Mouse (Mus musculus): ENCODE results near the gene C3.

The C3 gene

DNA sequence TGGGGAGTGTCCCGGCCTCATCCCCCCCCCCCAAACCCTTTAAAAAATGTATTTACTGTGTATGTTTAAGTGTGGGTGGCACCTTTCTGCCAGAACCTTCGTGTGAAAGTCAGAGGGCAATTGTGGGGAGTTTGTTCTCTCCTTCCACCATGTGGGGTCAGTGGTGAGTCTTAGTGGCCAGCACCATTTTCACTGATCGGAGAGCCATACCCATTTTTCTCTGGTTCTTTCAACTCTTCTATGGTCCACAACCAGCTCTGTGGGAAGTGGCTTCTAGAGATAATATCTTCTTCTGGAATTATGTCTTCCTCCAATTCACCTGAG lies 8.1 kb downstream of the C3 start:
- peak in 1 of 2 experiments; percentile 42 for DNase-seq (ENCODE audit: low spot score in 2 of 2)

DNA sequence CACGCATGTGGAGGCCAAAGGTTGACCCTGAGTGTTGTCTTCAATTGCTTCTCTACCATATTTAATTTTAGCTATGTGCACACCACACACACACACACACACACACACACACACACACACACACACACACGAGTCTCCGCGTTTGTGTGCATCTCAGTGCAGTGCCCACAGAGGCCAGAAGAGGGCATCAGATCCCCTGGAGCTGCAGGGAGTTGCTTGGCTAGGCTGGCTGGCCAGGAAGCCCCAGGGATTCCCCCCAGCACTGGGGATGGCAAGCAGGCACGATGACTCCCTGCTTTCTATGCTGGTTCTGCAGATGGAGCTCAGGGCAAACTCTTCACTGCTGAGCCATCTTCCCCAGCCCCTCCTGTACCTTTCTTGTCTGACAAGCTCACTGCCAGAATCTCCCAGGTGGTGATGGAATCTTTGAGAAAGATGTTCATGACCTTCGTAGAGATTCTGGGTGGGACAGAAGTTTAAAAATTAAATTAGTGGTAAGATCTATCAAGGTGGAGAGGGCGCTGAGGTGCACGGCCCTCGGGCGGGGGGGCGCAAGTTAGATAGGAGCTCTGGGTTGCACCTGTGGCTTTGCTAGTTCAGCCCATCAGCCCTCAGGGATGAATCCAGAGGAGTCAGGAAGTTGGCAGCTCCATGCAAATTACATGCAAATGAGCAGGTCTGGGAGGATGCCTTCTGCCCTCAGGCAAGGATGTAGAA lies 8.6 kb downstream of the C3 start:
- peak; percentile 72 to 88 for DNase-seq (ENCODE audit: low spot score in 2 of 2)

DNA sequence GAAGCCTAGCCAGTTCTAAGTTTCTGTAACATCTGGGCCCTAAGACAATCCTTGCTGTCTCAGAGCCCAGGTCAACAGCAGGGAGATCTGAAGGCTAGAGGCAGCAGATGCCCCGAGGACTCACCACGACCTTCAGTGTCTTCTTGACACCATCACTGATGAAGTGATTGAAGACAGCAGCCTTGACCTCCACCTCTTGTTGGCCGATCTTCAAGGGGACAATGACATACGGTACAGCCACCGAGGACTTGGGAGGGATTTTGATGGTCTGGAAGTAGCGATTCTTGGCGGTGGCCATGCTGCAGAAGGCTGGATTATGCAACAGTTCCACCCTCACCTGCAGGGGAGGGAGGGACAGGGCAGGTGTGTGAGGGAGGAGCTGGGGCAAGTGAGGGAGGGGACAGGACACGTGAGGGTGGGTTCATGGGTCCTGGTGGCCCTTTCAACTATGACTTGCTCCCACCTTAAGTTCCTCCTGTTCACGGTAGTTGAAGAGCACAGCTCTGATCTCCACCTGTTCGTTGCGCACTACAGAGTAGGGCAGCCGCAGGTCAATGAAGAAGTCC lies 9.5 kb downstream of the C3 start:
- DNase-seq (ENCODE audit: low spot score in 2 of 2) = no peak

DNA sequence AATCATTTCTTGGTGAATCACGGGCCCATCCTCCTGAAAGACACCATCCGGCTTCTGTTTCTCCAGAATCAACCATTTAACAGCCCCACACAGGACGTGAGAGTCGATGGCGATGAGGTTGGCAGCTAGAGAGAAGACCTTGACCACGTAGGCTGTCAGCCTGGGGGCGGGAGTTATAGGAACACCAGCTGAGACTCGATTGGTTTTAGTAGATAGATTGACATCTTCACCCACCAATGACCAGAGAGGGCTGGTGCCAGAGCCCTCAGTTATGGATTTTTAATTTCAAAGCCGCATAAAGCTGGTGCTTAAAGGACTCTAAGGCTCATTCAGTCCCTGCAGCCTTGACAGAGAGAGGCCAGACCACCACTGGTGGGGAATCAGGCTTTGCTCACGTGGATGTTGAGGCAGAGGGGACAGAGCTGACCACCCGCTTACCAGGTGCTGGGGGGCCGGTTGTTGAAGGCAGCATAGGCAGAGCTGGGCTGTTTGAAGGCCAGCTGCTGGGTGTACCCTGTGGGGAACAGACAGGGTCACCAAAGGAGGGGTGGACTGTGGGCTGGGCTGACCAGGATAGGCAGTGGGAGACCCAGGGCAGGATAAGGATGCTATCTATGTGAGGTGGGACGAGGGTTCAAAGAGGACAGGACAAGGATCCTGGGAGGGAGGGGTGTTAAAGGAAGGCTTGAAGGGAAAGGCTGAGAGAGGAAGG lies 13.1 kb downstream of the C3 start:
- no peak for DNase-seq (ENCODE audit: low spot score in 2 of 2)

DNA sequence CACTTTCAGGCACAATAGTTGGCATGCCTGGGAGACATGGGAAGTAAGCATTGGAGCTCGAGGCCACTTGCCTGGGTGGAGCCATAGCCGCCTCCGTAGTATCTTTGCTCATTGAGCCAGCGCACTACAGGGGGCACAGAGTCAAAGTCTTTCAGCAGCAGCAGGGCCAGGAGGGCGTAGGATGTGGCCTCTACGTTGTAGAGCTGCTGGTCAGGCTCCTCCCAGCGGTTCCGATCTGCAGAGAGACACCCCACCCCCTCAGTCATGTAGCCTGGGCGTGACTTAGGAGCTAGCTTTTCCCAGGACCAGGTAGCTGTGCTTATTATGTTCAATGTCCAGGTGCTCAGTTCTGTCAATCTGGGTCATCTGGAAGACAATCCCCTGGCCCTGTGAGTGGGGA lies 16.4 kb downstream of the C3 start:
- no peak for DNase-seq (ENCODE audit: low spot score in 2 of 2)

DNA sequence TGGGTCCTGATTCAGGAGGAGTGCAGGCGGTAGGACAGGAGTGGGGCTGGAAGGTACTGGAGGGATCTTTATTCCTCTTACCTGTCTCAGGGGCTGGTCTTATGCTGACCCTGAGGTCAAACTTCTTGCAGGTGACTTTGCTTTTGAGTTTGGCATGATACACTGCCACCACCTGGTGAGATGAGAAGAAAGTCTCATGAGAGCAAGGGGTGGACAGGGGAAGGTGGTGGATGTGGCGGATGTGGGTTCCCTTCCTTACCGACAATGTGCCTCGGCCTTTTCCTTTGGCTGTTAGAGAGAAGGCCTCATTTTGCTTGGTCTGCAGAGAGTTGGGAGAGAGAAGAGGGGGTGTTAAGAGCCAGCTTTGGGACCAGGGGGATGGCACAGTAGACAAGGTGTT lies 18.6 kb downstream of the C3 start:
- DNase-seq (ENCODE audit: low spot score in 2 of 2) = no peak

DNA sequence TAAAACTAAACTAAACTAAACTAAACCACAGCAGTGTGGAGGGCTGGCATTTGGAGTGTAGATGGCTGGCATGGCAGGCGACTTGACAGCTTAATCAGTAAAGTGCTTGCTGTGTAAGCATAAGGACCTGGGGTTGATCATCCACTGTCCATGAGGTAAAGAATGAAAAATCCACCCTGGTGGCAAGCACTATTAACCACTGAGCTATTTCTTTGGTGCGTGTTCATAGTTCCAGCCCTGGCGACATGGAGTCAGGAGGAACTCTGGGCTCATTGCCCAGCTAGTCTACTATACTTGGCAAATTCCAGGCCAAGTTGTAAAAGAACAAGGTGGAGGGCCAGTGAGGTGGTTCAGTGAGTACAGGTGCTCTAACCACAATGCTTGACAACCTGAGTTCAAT lies 20.0 kb downstream of the C3 start:
- DNase-seq (ENCODE audit: low spot score in 2 of 2) = no peak

DNA sequence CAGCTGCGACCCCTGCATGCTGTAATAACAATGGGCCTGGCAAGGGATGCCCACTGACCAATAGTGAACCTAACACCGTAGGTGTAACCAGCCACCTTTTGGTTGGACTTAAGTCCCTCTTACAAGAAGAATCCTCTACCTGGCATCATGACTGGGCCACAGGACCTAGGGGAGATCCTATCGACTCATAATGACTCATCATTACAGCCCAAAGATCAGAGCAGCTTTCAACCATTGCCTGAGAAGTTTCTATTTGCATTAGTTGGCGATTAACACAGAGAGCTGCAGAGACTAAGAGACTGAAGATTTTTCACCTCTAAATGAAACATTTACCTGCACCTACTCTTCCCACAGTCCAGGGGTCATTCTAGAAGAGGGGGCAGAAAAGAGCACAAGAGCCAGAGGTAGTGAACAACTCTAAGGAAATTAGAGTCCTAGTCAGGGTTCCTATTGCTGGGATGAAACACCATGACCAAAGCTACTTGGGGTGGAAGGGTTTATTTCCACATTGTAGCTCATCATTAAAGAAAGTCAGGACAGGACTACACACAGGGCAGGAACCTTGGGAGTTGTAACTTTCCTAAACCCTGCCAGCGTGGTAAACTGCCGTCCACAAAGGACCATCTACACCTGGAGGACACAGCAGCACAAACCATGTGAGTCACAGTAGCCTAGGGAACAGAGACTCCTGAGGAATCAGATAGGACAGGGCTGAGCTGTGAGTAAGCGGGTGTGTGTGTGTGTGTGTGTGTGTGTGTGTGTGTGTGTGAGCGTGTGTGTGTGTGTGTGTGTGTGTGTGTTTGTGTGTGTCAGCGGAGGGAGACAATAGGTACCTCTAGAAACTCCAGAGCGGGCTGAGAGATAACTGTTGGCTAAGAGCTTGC lies 25.9 kb downstream of the C3 start:
- no peak for DNase-seq (ENCODE audit: low spot score in 2 of 2)

DNA sequence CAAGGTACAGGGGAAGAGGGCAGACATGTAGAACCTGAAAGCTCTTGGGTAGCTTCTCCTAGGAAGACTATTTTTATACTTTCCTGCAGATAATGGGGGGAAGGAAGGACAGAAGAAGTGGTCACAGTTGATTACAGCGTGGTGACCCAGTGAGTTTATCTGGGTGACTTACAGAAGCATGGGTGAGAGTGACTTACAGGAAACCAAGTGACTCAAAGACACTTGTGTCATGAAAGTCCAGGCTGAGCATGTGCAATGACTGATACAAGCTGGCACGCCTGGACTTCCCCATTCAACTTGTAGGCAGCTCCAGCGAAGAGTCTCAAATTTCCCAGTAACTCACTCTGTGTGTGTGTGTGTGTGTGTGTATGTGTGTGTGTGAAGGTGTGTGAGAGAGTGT lies 29.7 kb downstream of the C3 start:
- DNase-seq (ENCODE audit: low spot score in 2 of 2) = no peak

DNA sequence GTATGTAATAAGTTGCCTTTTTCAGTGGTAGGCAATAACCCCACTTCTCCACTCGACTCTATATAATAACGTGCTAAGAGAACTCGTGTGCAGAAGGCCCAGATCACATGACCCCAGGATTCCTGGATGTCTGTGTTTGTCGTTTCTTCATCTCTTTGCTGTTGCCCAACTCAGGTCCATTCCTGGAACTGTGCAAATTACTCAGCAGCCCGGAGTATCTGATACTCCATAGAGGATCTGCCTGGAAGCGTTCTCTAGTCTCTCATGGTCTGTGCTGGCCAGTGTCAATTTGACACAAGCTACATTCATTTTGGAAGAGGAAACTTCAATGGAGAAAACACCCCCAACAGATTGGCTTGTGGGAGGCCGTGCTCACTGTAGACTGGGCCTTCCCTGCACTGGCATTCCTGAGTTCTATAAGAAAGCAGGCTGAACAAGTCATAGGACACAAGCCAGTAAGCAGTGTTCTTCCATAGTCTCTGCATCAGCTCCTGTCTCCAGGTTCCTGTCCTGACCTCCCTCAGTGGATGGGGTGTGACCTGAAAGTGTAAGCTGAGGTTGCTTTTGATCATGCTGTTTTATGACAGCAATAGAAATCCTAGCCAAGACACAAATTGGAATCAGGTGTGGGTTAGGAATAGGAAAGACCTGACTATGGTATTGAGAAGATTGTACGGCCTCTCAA lies 32.5 kb downstream of the C3 start:
- no peak for DNase-seq (ENCODE audit: low spot score in 2 of 2)

DNA sequence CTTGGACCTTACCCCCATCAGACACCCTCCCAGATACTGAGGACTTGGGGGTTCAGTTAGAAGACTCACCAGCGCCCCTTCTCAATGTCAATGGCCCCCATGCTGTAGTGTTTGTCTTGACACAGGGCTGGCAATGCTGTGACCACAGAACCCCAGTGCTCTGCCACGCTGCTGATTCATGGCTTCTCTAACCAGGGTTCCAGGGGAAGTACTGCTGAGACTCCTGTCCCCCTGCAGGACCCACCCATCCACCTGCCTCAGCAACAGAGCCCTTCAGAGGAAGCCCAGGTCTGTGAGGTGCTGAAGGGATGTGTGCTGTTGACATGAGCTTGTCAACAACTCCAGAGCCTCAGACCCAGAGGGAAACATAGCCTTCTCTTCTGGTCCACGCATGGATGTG lies 33.2 kb downstream of the C3 start:
- no peak for DNase-seq (ENCODE audit: low spot score in 2 of 2)

DNA sequence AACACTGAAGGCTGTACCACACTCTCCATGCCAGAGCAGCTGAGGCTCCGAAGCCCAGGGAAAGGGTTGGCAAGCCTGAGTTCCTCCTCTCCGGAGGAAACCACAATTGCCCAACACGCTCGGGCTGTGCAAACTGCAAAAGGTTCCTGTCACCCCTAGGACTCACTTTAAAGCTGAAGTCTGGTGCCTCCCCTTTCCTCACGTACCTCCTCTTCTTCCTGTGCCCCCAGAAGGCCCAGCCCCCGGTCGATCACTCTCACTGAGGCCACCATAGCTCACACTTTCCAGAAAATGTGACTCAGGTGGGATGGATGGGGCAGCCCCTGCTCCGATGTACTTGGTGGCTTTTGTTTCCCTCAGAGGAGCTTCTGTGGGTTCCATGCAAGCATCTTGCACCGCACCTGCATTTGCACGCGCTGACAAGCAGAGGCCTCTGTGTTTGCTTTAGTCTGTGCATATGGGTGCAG lies 33.9 kb downstream of the C3 start, which contains the start of gene Tnfsf14:
Gene Tnfsf14 (minus strand): TSS at position 137 of the 467 bp plus-strand sequence.
- peak; percentile 50 to 73 for DNase-seq (ENCODE audit: low spot score in 2 of 2)

DNA sequence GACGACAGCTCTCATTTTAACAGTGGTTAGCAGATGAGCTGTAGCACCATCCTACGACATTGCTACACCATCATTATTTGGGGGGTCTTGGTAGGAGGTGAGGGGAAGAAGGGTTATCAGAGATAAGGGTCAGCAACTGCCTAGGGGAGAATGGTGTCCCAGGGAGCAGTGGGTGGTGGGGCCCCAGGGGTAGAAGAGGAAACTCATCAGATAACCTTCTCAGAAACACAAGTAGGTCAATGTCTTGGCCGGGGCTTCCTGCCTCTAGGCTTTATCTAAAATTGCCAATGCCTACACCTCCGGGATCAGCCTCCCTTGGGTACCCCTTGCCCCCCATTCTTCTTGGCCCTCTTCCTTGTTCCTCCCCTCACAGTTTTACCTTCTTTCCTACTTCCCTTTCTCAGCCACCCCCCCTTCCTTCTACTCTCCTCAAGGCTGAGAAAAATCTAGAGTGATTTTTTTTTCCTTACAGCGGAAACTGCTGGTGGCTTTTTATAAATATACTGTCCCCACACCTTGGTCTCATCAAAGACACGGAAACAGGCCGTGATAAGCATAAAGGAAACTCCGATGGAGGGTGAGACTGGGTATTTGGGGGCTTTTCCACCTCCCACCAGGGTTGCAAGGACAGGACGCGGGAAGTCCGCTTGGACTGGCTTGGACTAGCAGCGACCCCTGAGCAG lies 39.3 kb downstream of the C3 start:
- DNase-seq (ENCODE audit: low spot score in 2 of 2) = no peak

DNA sequence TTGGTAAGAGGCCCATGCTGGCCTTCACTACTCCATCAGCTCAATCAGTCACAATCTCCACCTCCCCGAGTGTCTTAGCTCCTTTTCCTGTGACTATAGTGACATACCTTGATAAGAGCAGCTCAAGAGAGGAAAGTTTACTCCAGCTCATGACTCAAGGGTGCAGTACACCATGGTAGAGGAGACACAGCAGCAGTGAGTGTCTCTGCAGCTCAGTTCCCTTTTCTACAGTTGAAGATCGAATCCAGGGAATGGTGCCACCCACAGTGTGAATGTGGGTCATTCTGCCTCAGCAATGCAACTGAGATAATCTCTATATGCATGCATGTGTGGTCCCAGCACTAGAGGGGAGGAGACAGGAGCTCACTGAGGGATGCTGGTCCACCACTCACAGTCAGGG lies 42.3 kb downstream of the C3 start:
- DNase-seq (ENCODE audit: low spot score in 2 of 2) = no peak

DNA sequence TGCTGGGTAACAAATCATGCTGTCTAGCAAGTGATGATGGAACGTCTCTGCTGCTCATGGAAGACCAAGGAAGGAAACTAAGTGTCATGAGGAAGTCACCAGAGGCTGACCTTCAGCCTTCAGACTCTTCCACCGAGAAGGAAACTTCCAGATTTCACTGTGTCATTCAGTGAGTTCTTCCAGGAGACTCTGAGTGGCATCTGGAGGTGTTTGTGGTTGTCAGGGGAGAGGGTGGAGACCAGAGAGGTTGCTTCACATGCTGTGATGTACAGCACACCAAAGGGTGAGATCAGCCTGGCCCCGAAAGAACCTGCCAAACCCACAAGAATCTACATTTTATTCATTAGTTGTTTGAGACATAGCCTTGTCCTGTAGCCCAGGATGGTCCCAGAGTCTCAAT lies 45.1 kb downstream of the C3 start:
- no peak for DNase-seq (ENCODE audit: low spot score in 2 of 2)

DNA sequence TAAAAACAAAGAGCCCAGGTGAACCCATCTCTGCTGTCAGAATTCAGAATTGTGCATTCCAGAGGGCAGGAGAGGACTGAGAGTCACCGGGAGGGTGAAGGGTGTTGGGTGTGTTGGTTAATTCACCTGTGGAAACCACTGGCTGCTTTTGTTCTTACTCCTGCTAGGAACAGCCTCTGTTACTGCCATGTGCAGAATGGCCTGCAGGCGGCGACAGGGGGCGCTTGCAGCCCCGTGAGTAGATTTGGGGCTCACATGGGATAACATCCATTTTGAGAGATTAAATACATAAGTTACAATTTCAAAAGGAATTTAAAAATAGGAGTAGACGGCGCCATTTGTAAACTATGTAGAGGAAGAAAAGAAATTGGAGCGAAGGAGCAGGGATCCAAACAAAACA lies 47.6 kb downstream of the C3 start:
- DNase-seq (ENCODE audit: low spot score in 2 of 2) = peak; percentile 25 to 69

DNA sequence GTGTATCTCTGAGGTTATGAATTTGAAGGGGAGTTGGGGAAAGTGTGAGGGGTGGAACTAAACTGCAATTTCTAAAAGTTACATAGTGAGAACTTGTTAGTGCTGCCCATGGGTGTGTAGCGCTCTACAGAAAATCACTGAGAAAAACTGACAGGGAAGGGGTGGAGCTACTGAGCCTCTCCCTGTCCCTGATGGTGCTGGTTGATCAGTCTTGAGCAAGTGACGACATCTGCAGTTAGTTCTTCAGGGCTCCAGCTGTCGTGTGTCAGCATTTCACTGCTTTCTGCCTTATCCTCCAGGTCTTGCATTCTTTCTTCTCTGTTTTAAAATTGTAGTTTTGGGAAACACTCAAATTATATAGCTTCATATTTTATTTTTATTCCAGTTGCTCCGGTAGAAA lies 54.6 kb downstream of the C3 start:
- DNase-seq (ENCODE audit: low spot score in 2 of 2) = no peak

DNA sequence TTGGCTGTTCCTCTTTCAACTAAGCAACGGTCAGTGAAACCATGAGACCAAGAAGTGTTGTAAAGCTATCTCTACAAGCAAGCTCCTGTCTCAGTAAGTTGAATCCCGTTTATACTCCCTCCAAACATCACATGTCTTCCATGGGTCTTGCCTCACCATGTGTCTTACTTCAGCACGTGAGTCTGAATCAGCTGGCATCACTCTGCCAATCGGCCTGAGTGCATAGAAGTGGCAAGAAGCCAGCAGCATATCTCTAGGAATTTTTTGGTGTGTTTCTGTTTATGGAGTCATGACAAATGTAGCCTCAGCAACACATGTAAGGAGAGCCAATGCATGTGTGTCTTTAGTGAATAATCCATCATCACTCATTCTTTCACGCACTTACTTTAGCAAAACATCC lies 55.6 kb downstream of the C3 start:
- no peak for DNase-seq (ENCODE audit: low spot score in 2 of 2)

DNA sequence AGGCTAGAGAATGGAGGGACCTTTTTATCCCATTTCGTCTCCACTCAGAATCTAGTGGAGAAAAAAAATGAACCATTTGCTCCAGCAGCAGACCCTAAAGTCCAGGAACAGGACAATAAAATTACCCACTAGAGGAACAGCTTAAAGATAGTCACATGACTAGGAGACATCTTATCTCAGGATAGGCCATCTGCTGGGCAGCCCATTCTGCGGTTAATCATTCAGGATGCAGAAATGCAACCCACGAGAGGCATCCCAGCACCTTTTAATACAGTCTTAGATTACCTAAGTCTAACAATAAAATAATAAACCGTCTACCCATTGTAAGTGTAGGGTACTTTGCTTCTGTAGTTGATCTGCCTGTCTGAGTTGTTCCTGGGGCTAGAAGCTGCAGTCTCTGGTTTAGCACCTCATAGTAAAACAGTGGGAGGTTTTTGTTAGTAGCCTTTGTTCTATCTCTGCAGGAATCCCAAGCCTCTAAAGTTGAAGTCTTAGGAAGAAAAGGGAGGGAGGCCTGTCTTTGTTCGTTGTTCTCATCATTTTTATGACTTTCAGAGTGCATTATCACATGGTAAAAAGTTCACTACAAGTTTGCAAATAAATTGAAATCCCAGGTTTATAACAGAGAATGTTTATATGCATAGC lies 57.2 kb downstream of the C3 start:
- no peak for DNase-seq (ENCODE audit: low spot score in 2 of 2)

All from spleen, postnatal 4 days (tissue).